Comparison of ENCODE assay signal across 11 mouse cellular contexts in the genomic region with DNA sequence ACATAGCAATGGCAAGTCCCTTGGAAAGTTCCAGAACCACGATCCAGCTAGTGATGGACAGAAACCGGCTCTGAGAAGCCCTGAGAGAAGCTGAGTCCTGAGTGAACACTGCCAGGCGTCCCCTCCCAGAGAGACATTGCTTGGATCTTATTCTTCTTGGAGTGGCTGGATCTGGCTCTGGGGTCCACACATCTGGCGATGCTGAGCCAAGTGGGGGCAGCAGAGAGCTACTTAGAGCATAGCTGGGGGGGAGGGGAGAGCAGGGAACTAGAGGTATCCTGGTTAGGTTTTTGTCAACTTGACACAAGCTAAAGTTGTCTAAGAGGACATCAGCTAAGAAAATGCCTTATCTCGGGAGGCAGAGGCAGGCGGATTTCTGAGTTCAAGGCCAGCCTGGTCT.
DNase-seq lines count a peak whose midpoint lies in the region; ATAC-seq and TF ChIP-seq lines count a peak whose summit lies in the region.
"Had no signal": no experiment of that assay in that cellular context is flagged by ENCODE, and none has a peak within 500 bp of the region (broad histone marks: within the 10 kb centered on the region; RNA-seq: fewer than 3 reads in every experiment).

No protein-coding gene starts in this region.

- no peak for TF ChIP-seq POLR2A in heart, adult 2 months (IDR thresholded peaks at IDR 0.05; ENCODE audit: insufficient read depth, low read depth, low read length)
- TF ChIP-seq POLR2A in ES-Bruce4 (IDR thresholded peaks at IDR 0.05; ENCODE audit: insufficient read depth, low read length): no peak

- no peaks in the 10 kb centered on the region; the same call in 1 of the 2 replicates for H3K4me1 ChIP-seq in heart, adult 2 months (ENCODE audit: control insufficient read depth, insufficient read depth, low read length)
- H3K4me1 ChIP-seq in heart, embryonic 12.5 days (replicated peaks): peaks cover 11% of the 10 kb centered on the region
- H3K4me1 ChIP-seq in liver, postnatal 0 days (ENCODE audit: insufficient read depth): no peaks in the 10 kb centered on the region
- H3K4me1 ChIP-seq in ES-Bruce4 (ENCODE audit: control insufficient read depth, insufficient read depth, low read length): no peaks in the 10 kb centered on the region
- peaks cover 32% of the 10 kb centered on the region for H3K4me1 ChIP-seq in heart, embryonic 10.5 days

- 25% methylated on average over 6 of the region's 6 CpGs for WGBS in heart, adult 2 months
- WGBS in heart, embryonic 12.5 days: 34% methylated on average over 6 of the region's 6 CpGs
- 33% methylated on average over 6 of the region's 6 CpGs for WGBS in liver, postnatal 0 days (ENCODE audit: insufficient replicate concordance)
- WGBS in heart, embryonic 10.5 days: 35% methylated on average over 6 of the region's 6 CpGs

- intact Hi-C loops in heart, adult 2 months (cut with DNase I): loop anchor here (5.0 kb wide), 1 partner anchor 236 kb away; no protein-coding TSS in a partner anchor

- no peak overlapping the region for H3K4me2 ChIP-seq in heart, embryonic 12.5 days
- no peak overlapping the region for H3K4me2 ChIP-seq in liver, postnatal 0 days (ENCODE audit: low read depth, low read length)
- H3K4me2 ChIP-seq: limb, embryonic 13.5 days had no signal

- no peak overlapping the region for H3K27ac ChIP-seq in heart, adult 2 months
- no peak overlapping the region for H3K27ac ChIP-seq in heart, embryonic 12.5 days (ENCODE audit: poor library complexity, severe bottlenecking)
- no peak overlapping the region for H3K27ac ChIP-seq in liver, postnatal 0 days (ENCODE audit: low read depth)
- no peak overlapping the region for H3K27ac ChIP-seq in ES-Bruce4 (ENCODE audit: insufficient read depth, low read length)
- H3K27ac ChIP-seq in heart, embryonic 10.5 days: no peak overlapping the region
- H3K27ac ChIP-seq: limb, embryonic 13.5 days had no signal

- H3K36me3 ChIP-seq in heart, adult 2 months (ENCODE audit: control insufficient read depth, insufficient read depth, low read length): no peaks in the 10 kb centered on the region
- H3K36me3 ChIP-seq in heart, embryonic 12.5 days: no peaks in the 10 kb centered on the region
- no peaks in the 10 kb centered on the region for H3K36me3 ChIP-seq in liver, postnatal 0 days (replicated peaks; ENCODE audit: insufficient read depth, low read length)
- H3K36me3 ChIP-seq in ES-Bruce4 (ENCODE audit: control insufficient read depth, insufficient read depth, low read length, poor library complexity, severe bottlenecking): no peaks in the 10 kb centered on the region
- no peaks in the 10 kb centered on the region for H3K36me3 ChIP-seq in heart, embryonic 10.5 days
- H3K36me3 ChIP-seq: limb, embryonic 13.5 days had no signal

- DNase-seq in heart, adult 2 months: peak in 1 of 2 experiments; percentile 29
- no peak for DNase-seq in liver, postnatal 0 days
- no peak for DNase-seq in liver
- peak; percentile 65 for DNase-seq in embryo, embryonic 10.5 days (ENCODE audit: low spot score)
- no peak for DNase-seq in urinary bladder, postnatal 14 days (ENCODE audit: low spot score)
- DNase-seq in heart, embryonic 10.5 days (ENCODE audit: low spot score): no peak
- DNase-seq: kidney, adult 8-10 months had no signal

- no peak overlapping the region for H3K9ac ChIP-seq in heart, adult 2 months (ENCODE audit: low read depth, low read length)
- H3K9ac ChIP-seq in heart, embryonic 12.5 days: no peak overlapping the region
- no peak overlapping the region for H3K9ac ChIP-seq in liver, postnatal 0 days (replicated peaks)
- H3K9ac ChIP-seq in ES-Bruce4 (ENCODE audit: low read depth, poor library complexity, severe bottlenecking): no peak overlapping the region
- H3K9ac ChIP-seq: limb, embryonic 13.5 days had no signal

- TF ChIP-seq CTCF in heart, adult 2 months (IDR thresholded peaks at IDR 0.05): peak; percentile 43
- TF ChIP-seq CTCF in liver, postnatal 0 days (IDR thresholded peaks at IDR 0.05; ENCODE audit: low read depth): peak; percentile 19; the same call in 1 of the 2 replicates
- TF ChIP-seq CTCF in ES-Bruce4 (IDR thresholded peaks at IDR 0.05; ENCODE audit: low read depth, low read length): peak; percentile 62

- no peak overlapping the region for H3K4me3 ChIP-seq in heart, adult 2 months
- no peak overlapping the region for H3K4me3 ChIP-seq in heart, embryonic 12.5 days
- H3K4me3 ChIP-seq in liver, postnatal 0 days (ENCODE audit: low read depth, low read length): no peak overlapping the region
- H3K4me3 ChIP-seq in ES-Bruce4 (ENCODE audit: low read depth, low read length): no peak overlapping the region
- H3K4me3 ChIP-seq in heart, embryonic 10.5 days: no peak overlapping the region
- H3K4me3 ChIP-seq: erythroblast, embryonic 14.5 days; limb, embryonic 13.5 days had no signal

- H3K27me3 ChIP-seq in heart, adult 2 months (ENCODE audit: control insufficient read depth, insufficient read depth, low read length): peaks cover 2% of the 10 kb centered on the region; the same call in 1 of the 2 replicates
- peaks cover 68% of the 10 kb centered on the region for H3K27me3 ChIP-seq in heart, embryonic 12.5 days (replicated peaks)
- H3K27me3 ChIP-seq in liver, postnatal 0 days (ENCODE audit: insufficient read depth, low read length): peaks cover 24% of the 10 kb centered on the region
- no peaks in the 10 kb centered on the region for H3K27me3 ChIP-seq in ES-Bruce4 (ENCODE audit: control insufficient read depth, insufficient read depth, low read length, poor library complexity, severe bottlenecking)
- H3K27me3 ChIP-seq in heart, embryonic 10.5 days (ENCODE audit: insufficient read depth, poor library complexity, severe bottlenecking): peaks cover 80% of the 10 kb centered on the region

- no peaks in the 10 kb centered on the region for H3K9me3 ChIP-seq in heart, embryonic 12.5 days (replicated peaks)
- H3K9me3 ChIP-seq in liver, postnatal 0 days (ENCODE audit: low read length): no peaks in the 10 kb centered on the region
- no peaks in the 10 kb centered on the region for H3K9me3 ChIP-seq in ES-Bruce4 (replicated peaks; ENCODE audit: control insufficient read depth, insufficient read depth, low read length, poor library complexity, severe bottlenecking)
- no peaks in the 10 kb centered on the region for H3K9me3 ChIP-seq in heart, embryonic 10.5 days
- H3K9me3 ChIP-seq: limb, embryonic 13.5 days had no signal

- ATAC-seq in heart, embryonic 12.5 days (ENCODE audit: insufficient number of reproducible peaks, low FRiP score): no peak
- no peak for ATAC-seq in liver, postnatal 0 days

- TF ChIP-seq EP300 in heart, adult 2 months (IDR thresholded peaks at IDR 0.05; ENCODE audit: insufficient read depth, low read depth, low read length): no peak
- TF ChIP-seq EP300 in liver, postnatal 0 days (IDR thresholded peaks at IDR 0.05; ENCODE audit: low read depth): no peak
- no peak for TF ChIP-seq EP300 in ES-Bruce4 (IDR thresholded peaks at IDR 0.05; ENCODE audit: insufficient read depth, low read depth, low read length)

- no peaks in the 10 kb centered on the region for H3K79me2 ChIP-seq in heart, adult 2 months (replicated peaks; ENCODE audit: control insufficient read depth, insufficient read depth, low read length)
